Mouse (Mus musculus) hindbrain, embryonic 15.5 days (tissue): Measurements from ENCODE around the gene A730046J19Rik. TPM values are rescaled to one million over a fixed set of nuclear protein-coding genes. Genes with fewer than 3 reads are reported as not detected.
A peak's percentile ranks its signal among the peaks of the same experiment; 100 is the strongest.

Experiments used
- ATAC-seq: fragments of 200-750 bp; cut with Nextera tagmentation; 2 replicates; pipeline ENCODE4 v1.8.0; 2017; ENCODE audit warnings: low read depth, moderate number of reproducible peaks, moderate TSS enrichment; ENCODE audit not compliant: low FRiP score
- H3K27ac ChIP-seq: fragments of 300-500 bp; sonication (generic); replicated peaks from 2 replicates; pipeline ENCODE4 v1.5.1; 2015; ENCODE audit warnings: mild to moderate bottlenecking, inconsistent platforms
- H3K27me3 ChIP-seq: fragments of 300-500 bp; sonication (generic); 2 replicates; pipeline ENCODE4 v1.6.1; 2015; ENCODE audit warnings: control low read depth, inconsistent platforms
- H3K36me3 ChIP-seq: fragments of 300-500 bp; sonication (generic); 2 replicates; pipeline ENCODE4 v1.6.1; 2015; ENCODE audit warnings: control low read depth, inconsistent platforms
- H3K4me1 ChIP-seq: fragments of 300-500 bp; sonication (generic); replicated peaks from 2 replicates; pipeline ENCODE4 v1.6.1; 2015; ENCODE audit warnings: control low read depth, inconsistent platforms
- H3K4me2 ChIP-seq: fragments of 300-500 bp; sonication (generic); 2 replicates; pipeline ENCODE4 v1.6.1; 2015; ENCODE audit warnings: moderate library complexity, mild to moderate bottlenecking, inconsistent platforms
- H3K4me3 ChIP-seq: fragments of 300-500 bp; sonication (generic); 2 replicates; pipeline ENCODE4 v1.5.1; 2015; ENCODE audit warnings: mild to moderate bottlenecking, inconsistent platforms
- H3K9ac ChIP-seq: fragments of 300-500 bp; sonication (generic); 2 replicates; pipeline ENCODE4 v1.6.1; 2015; ENCODE audit warnings: inconsistent platforms
- H3K9me3 ChIP-seq: fragments of 300-500 bp; sonication (generic); 2 replicates; pipeline ENCODE4 v1.6.1; 2016; ENCODE audit warnings: control low read depth, inconsistent platforms
- WGBS: fragments of 180-500 bp; shearing (Covaris S2); methylation state at CpG from one replicate; pipeline ENCODE4 v1.1.7; 2015; 5-methylcytosine and 5-hydroxymethylcytosine counted together
- polyA plus RNA-seq: library from polyadenylated mRNA; unstranded; fragments of >200 nt; fragmentation: Nextera tagmentation; extraction: Ambion mirVana; gene quantifications from 2 replicates; pipeline ENCODE4 v1.2.1, GENCODE M21; 2015

A730046J19Rik gene
- polyA plus RNA-seq: 0.65 and 0.88 TPM in 2 replicates

- no peak within 1 kb of the TSS for H3K9ac ChIP-seq
These were observed at the start of gene A730046J19Rik for GRCm38 (mm10) chrX:144153523-144153922. TSS of gene A730046J19Rik (plus strand) at chrX:144153695.

GRCm38 (mm10) chrX:144104619-144105416, 48.7 kb upstream of the A730046J19Rik start:
- WGBS: 62% methylated on average over 2 of the region's 2 CpGs
- Histone ChIP-seq H3K4me2 (no peak overlapping the region), H3K9me3 (no peaks in the 10 kb centered on the region), H3K27ac (no peak overlapping the region), H3K27me3 (no peaks in the 10 kb centered on the region), H3K9ac (no peak overlapping the region), H3K4me1 (no peaks in the 10 kb centered on the region), H3K36me3 (no peaks in the 10 kb centered on the region), H3K4me3 (no peak overlapping the region)
- ATAC-seq: no peak

More at GRCm38 (mm10) chrX:144153523-144153922, at the start of gene A730046J19Rik:
- no peak within 1 kb of the TSS for H3K27ac ChIP-seq
- no peaks in the 10 kb centered on the region for H3K9me3 ChIP-seq
- no peak for ATAC-seq
- H3K36me3 ChIP-seq: no peaks in the 10 kb centered on the region
- H3K4me2 ChIP-seq: peak within 1 kb of the TSS; percentile 47
- no peaks in the 10 kb centered on the region for H3K27me3 ChIP-seq
- 21% methylated on average over 8 of the region's 8 CpGs for WGBS
- peak within 1 kb of the TSS; percentile 24 for H3K4me3 ChIP-seq
- no peaks in the 10 kb centered on the region for H3K4me1 ChIP-seq

DNA sequence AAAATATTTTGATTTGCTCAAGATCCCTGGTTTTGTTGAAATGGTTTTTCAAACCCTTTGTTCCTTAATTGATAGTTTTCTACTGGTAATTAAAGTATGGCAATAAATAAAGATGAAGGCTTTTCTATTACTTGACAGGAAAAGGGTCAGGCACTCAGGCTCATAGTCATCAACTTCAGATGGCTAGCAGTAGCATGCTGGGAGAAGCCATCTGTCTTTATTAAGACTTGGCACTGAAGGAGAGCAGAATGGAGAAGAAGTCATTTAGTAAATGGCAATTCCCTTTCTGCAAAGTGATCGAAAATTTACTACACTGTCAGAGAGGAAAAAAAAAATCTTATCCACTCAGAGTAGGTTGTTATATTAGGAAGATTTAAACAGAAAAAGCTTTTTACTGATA, 17.2 kb upstream of the A730046J19Rik start:
- Histone ChIP-seq H3K4me1 (no peaks in the 10 kb centered on the region), H3K27me3 (no peaks in the 10 kb centered on the region), H3K4me3 (no peak overlapping the region), H3K4me2 (no peak overlapping the region), H3K36me3 (no peaks in the 10 kb centered on the region), H3K9ac (no peak overlapping the region), H3K27ac (no peak overlapping the region), H3K9me3 (no peaks in the 10 kb centered on the region)
- no peak for ATAC-seq
- 45% methylated on average over 1 of the region's 1 CpGs for WGBS

DNA sequence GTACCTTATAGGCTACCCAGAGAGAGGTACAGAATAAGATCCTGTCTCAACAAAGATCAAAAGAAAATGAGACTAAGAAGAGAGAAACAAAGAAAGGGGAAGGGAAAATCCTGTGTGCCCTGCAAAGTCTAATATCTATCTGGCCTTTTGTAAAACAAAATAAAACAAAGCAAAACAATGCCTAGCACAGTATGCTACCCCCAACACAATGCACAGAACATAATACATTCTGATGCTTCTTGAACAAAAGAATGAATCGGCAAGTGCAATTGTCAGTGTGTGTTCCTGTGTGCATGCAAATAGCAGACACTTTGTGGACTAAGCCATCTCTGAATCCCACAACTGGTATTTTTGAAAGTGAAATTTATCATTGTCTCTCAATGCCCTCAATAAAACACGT, 3.5 kb upstream of the A730046J19Rik start:
- no peak overlapping the region for H3K27ac ChIP-seq
- WGBS: 43% methylated on average over 2 of the region's 2 CpGs
- ATAC-seq: no peak
- H3K9ac ChIP-seq: no peak overlapping the region
- H3K27me3 ChIP-seq: no peaks in the 10 kb centered on the region
- no peak overlapping the region for H3K4me2 ChIP-seq
- no peak overlapping the region for H3K4me3 ChIP-seq
- H3K36me3 ChIP-seq: no peaks in the 10 kb centered on the region
- H3K9me3 ChIP-seq: no peaks in the 10 kb centered on the region
- no peaks in the 10 kb centered on the region for H3K4me1 ChIP-seq

GRCm38 (mm10) chrX:144154111-144154510, 616 bp downstream of the A730046J19Rik start:
- H3K27ac ChIP-seq: no peak overlapping the region
- no peaks in the 10 kb centered on the region for H3K9me3 ChIP-seq
- H3K4me1 ChIP-seq: no peaks in the 10 kb centered on the region
- peak overlapping the region; percentile 47 for H3K4me2 ChIP-seq
- ATAC-seq: no peak
- no peak overlapping the region for H3K4me3 ChIP-seq
- no peak overlapping the region for H3K9ac ChIP-seq
- 44% methylated on average over 7 of the region's 7 CpGs for WGBS
- no peaks in the 10 kb centered on the region for H3K36me3 ChIP-seq
- H3K27me3 ChIP-seq: no peaks in the 10 kb centered on the region

DNA sequence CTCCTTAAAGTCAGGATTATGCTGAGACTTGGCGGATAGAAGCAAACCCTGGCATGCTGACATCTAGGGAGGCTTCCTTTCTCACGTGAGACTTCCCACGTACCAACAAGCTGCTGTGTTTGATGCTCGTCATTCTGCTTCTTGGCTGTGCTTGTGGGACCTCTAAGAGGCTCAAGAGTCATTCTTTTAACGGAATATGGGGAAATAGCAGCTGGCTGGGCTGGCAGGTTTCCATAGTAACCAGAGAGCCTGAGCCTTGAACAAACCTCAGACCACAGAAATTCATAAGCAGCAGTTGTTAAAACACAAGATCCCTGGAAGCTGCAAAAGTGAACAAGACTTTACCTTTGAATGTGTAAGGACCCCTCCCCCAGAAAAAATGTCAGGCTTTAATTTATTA, 9.4 kb downstream of the A730046J19Rik start:
- H3K27ac ChIP-seq: no peak overlapping the region
- no peak overlapping the region for H3K9ac ChIP-seq
- no peak overlapping the region for H3K4me2 ChIP-seq
- no peaks in the 10 kb centered on the region for H3K27me3 ChIP-seq
- H3K4me3 ChIP-seq: no peak overlapping the region
- no peaks in the 10 kb centered on the region for H3K9me3 ChIP-seq
- no peaks in the 10 kb centered on the region for H3K36me3 ChIP-seq
- ATAC-seq: no peak
- no peaks in the 10 kb centered on the region for H3K4me1 ChIP-seq
- WGBS: 40% methylated on average over 5 of the region's 5 CpGs

Other genes with a start within 250 kb of the A730046J19Rik start
- 259 and 274 TPM in 2 replicates for gene Dcx, start 220.4 kb upstream of the A730046J19Rik start, polyA plus RNA-seq
- 10.0 and 12.4 TPM in 2 replicates for gene Alg13, start 164.1 kb downstream of the A730046J19Rik start, polyA plus RNA-seq